Mouse (Mus musculus): ENCODE results near the gene Gm42906.

DNA sequence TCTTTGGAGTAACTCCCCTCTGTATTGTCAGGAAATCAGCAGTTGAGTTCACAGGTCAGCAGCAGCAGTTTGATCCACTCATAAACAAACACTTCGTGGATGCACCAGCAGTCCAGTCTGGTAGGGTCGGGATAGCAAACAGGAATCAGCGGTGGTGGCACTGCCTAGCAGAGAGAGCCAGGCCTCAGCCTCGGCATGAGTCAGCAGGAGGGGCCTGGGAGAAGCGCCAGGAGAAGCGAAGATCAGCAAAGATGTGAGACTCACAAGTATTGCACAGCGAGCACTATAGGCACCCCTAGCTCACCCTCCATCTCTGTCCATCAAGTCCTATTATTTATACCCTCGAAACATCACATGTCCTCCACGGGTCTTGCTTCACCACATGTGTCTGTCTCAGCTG is 189.2 kb downstream of the Gm42906 start:
- no peak for TF ChIP-seq CTCF (IDR thresholded peaks at IDR 0.05; ENCODE audit: low read depth)
- TF ChIP-seq EP300 (IDR thresholded peaks at IDR 0.05; ENCODE audit: low read depth), result no peak

Data from liver, postnatal 0 days (tissue).